Mouse (Mus musculus) liver, adult 2 months (tissue): ENCODE data around the gene 1700024P04Rik.

Experiments used
- CTCF ChIP-seq: fragments of 200-500 bp; IDR thresholded peaks from 2 replicates; pipeline ENCODE4 v1.5.1; 2011; ENCODE audit warnings: low read depth, low read length, control low read depth
- POLR2A ChIP-seq: fragments of 200-500 bp; IDR thresholded peaks from 2 replicates; pipeline ENCODE4 v1.6.1; 2011; ENCODE audit warnings: low read length, control low read depth; ENCODE audit not compliant: insufficient read depth; ENCODE audit errors: extremely low read depth

DNA sequence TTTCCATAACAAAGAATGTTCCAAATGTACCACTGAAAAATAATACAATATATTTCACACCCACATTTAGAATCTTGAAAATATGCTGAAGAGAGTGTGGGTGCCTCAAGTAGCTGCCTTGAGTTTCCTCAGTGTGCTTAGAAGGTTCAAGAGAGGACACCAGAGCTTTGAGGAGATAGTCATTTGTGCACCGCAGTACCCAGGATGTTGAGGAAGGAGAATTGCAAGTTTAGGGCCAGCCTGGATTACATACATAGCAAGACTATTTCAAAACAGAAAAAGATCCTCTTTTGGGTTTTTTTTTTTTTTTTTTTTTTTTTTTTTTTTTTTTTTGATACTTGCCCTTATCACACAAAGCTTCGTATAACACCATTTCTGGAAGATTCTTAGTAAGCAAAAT, 28.2 kb downstream of the 1700024P04Rik start:
- no peak for TF ChIP-seq CTCF
- no peak for TF ChIP-seq POLR2A
